Mouse (Mus musculus): ENCODE measurements around the gene Mrps12.

Gene Mrps12

GRCm38 (mm10) chr7:28758623-28759022 lies 17.0 kb upstream of the Mrps12 start:
- DNase-seq (ENCODE audit: low spot score) = no peak

GRCm38 (mm10) chr7:28756079-28756478 lies 14.5 kb upstream of the Mrps12 start, which contains the start of gene Ccer2:
Ccer2 (plus strand) TSS chr7:28756174.
- DNase-seq (ENCODE audit: low spot score) = no peak

GRCm38 (mm10) chr7:28749935-28750334 lies 8.3 kb upstream of the Mrps12 start:
- DNase-seq (ENCODE audit: low spot score) = no peak

DNA sequence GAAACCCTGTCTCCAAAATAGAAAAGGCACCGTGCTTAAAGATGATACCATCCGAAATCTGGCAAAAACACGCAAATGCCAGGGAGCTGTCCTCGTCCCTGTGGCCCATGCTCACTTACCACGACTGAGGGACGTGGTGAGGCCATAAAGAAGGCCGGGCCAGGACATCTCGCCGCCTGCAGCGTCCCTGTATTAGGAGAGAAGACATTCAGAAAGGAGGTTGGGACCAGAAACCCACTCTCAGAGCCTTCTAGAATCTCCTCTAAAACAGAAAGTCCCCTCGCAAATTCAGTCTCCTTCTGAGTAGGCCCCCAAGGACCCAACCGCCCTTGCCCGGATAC lies 282 bp downstream of the Mrps12 start:
- DNase-seq (ENCODE audit: low spot score) = no peak

- DNase-seq (ENCODE audit: low spot score) = no peak
These were observed 671 bp downstream of the Mrps12 start for GRCm38 (mm10) chr7:28740949-28741348.

GRCm38 (mm10) chr7:28739829-28740228 lies 1.8 kb downstream of the Mrps12 start:
- DNase-seq (ENCODE audit: low spot score) = no peak

GRCm38 (mm10) chr7:28735701-28736100 lies 5.9 kb downstream of the Mrps12 start:
- DNase-seq (ENCODE audit: low spot score) = peak; percentile 46

DNA sequence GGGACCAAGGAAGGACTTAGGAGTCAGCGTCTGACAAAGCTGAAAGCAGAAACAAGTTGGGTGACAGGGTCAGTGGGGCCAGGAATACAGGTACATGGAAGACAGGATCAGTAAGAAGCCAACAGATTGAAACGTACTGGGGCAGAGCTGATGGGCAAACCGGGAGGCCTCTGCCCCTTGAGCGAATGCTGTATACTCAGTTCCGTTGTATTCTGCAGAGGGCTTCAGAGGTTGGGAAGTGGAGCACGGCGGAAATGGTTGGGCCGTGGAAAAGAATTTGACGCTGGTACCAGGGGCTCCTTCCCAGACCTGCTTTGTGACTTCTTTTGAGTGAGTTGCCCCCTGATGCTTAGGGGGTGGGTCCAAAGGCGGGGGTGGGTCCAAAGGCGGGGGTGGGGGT lies 8.4 kb downstream of the Mrps12 start:
- no peak for DNase-seq (ENCODE audit: low spot score)

GRCm38 (mm10) chr7:28732341-28733142 lies 9.1 kb downstream of the Mrps12 start:
- DNase-seq (ENCODE audit: low spot score) = peak; percentile 90

DNA sequence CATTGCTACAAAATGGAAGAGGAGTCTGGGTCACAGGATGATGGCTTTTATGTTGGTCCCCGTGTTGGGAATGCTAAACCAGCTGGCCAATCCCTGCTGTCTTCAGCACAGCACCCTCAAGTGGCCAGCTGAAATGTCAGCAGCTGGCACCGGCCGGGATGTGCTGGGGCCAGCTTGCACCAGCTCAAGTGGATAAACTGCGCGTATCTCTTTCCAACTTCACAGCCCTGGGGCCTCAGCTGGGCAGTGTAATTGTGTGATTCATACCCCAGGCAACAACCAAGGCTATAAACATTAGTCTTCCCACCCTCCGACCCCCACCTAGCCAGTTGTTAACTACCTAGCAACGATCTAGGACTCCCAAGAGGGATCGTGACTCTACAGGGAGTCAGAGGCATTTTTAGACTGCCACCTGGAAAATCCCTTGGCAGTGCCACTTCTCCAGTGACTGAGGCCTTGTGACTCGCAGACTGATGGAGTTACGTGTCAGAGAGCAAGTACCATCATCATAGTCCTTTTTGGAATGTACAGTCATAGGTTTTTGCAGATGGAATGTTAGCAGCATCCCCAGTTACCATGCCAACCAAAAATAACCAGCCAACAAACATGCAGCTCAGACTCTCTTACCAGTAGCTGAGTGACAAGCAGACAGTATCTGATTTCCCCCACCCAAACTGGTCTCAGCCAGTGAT lies 13.8 kb downstream of the Mrps12 start:
- no peak for DNase-seq (ENCODE audit: low spot score)

- peak; percentile 72 for DNase-seq (ENCODE audit: low spot score)
These were observed 15.0 kb downstream of the Mrps12 start for GRCm38 (mm10) chr7:28726600-28726999.

DNA sequence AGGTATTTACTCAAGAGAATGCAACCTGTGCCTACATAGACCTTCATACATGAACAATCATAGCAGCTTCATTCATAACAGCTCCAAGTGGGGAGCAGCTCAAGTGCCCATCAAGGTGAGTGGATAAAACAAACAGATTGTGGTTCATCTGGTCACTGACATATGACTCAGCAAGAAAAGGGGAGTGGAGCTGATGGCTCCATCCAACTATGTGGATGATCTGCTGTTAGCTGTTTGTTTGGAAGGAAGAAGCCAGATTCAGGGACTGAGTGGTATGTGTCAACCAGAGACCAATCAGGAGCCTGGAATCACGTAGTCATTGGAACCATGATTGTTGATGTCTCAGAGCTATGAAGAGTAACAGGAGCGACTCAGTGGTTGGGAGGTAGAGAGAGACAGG lies 17.0 kb downstream of the Mrps12 start:
- DNase-seq (ENCODE audit: low spot score) = no peak

DNA sequence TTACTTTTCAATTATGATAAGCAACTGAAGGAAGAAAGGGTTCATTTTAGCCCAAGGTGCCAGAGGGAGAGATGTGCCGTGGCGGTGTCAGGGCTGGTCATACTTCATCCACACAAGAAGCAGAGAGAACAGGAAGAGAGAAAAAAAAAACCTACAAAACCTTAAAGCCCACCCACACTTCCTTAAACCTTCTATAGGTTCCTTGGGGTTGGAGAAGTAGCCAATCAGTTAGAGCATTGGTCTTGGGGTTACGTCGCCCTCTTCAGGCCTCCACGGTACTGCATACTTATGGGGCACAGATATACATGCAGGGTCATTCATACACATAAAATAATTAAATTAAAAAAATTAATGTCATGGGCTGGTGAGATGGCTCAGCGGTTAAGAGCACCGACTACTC lies 19.5 kb downstream of the Mrps12 start:
- DNase-seq (ENCODE audit: low spot score) = no peak

DNA sequence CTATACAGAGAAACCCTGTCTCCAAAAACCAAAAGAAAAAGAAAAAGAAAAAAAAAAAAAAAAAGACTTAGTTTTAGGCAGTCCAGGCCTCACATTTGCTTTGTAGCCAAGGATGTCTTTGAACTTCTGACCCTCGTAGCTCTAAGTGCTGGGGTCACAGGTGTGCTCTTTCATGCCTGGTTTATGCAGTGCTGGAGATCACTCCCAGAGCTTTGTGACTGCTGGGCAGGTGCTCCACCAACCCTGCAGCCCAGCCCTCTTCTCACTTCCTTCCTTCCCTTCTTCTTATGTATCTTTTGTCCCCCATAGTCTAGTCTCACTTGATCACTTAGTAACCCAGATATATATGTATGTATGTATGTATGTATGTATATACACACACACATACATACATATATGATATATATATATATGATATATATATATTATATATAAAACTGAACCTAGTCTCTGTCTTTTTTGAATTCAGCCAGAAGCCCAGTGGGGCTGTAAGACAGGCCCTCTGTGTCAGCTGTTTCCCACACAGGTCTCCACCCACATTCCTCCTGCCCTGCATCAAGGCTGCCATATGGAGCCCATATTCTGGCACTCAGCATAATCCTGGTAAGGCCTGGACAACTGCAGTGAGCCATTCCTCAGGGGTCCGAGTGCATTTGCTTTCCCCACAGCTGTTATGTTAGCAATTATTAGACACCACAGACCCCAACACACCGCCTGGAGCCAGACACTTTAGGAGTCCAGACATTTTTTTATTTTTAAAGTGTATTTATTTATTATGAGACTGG lies 20.7 kb downstream of the Mrps12 start:
- no peak for DNase-seq (ENCODE audit: low spot score)

GRCm38 (mm10) chr7:28719650-28720049 lies 22.0 kb downstream of the Mrps12 start:
- DNase-seq (ENCODE audit: low spot score) = no peak

- DNase-seq (ENCODE audit: low spot score) = no peak
These were observed 22.5 kb downstream of the Mrps12 start for GRCm38 (mm10) chr7:28719159-28719558.

DNA sequence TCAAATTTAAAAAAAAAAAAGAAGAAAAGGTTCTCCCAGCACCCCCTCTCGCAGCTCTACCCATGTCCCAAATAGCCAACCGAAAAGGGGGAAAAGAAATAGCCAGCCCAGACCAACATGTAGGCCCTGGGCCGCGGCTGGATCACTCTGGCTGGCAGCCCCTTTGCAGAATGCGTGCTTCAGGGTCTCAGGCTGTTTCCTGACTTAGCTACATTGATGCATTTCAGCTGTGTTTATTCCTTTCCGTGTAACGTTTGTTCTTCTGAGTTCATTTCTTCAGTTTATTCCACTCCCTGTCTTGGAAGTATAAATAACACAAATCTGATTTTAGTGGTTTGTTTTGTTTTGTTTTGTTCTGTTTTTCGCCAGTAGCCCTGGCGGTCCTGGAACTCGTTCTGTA lies 23.9 kb downstream of the Mrps12 start:
- no peak for DNase-seq (ENCODE audit: low spot score)

- peak; percentile 58 for DNase-seq (ENCODE audit: low spot score)
These were observed 24.9 kb downstream of the Mrps12 start, which contains the start of gene Fbxo17 for GRCm38 (mm10) chr7:28716590-28717281. Fbxo17 (plus strand) TSS chr7:28716804.

DNA sequence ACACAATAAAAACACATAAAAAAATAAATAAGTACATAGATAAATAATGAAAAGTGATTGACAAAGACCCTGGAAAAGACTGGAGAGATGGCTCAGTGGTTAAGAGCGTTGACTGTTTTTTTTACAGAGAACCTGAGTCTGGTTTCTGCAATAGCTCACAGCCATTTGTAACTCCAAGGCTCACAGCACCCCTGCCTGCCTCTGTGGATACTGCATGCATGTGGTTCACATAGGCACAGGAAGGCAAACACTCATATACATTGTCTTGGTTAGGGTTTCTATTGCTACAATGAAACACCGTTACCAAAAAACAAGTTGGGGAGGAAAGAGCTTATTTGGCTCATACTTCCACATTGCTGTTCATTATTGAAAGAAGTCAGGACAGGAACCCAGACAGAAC lies 26.0 kb downstream of the Mrps12 start:
- no peak for DNase-seq (ENCODE audit: low spot score)

- DNase-seq (ENCODE audit: low spot score) = no peak
These were observed 27.0 kb downstream of the Mrps12 start for GRCm38 (mm10) chr7:28714667-28715066.

- DNase-seq (ENCODE audit: low spot score) = no peak
These were observed 30.7 kb downstream of the Mrps12 start for GRCm38 (mm10) chr7:28710962-28711361.

DNA sequence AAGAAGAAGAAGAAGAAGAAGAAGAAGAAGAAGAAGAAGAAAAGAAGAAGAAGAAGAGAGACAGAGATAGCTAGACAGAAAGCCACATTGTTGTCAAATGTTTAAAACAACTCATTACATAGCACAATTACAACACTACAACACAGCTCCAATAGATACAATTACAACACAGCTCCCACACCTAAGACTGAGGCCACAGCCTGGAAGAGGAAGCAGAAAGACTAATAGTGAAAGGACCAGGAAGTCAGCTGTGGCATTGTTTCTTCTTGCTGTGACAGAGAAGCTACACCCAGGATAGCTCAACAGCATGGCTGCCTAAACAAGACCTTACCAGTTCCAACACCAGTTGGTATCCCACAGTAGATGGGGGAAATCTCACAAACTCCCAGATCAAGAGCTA lies 32.2 kb downstream of the Mrps12 start:
- no peak for DNase-seq (ENCODE audit: low spot score)
